Mouse (Mus musculus) bone marrow, adult 2 months (tissue): ENCODE data around the gene Pbx2. TPM values are rescaled to one million over a fixed set of nuclear protein-coding genes. Genes with fewer than 3 reads are reported as not detected.
A peak's percentile ranks its signal among the peaks of the same experiment; 100 is the strongest.

Experiments
- H3K27ac ChIP-seq: fragments of 200-500 bp; 2 replicates; pipeline ENCODE4 v1.5.1; 2012; ENCODE audit warnings: low read depth, mild to moderate bottlenecking, control low read depth, inconsistent platforms, low read length; ENCODE audit not compliant: control insufficient read depth, poor library complexity, insufficient read depth
- H3K4me1 ChIP-seq: fragments of 200-500 bp; 2 replicates; pipeline ENCODE4 v1.6.1; 2011; ENCODE audit warnings: low read length; ENCODE audit not compliant: control insufficient read depth, insufficient read depth
- H3K4me3 ChIP-seq: fragments of 200-500 bp; replicated peaks from 2 replicates; pipeline ENCODE3; 2011; ENCODE audit warnings: mild to moderate bottlenecking, low read depth, low read length, control low read depth; ENCODE audit not compliant: control insufficient read depth
- CTCF ChIP-seq: fragments of 200-500 bp; IDR thresholded peaks from 2 replicates; pipeline ENCODE4 v1.5.1; 2011; ENCODE audit warnings: low read length, control low read depth; ENCODE audit not compliant: control insufficient read depth, insufficient read depth
- POLR2A ChIP-seq: fragments of 200-500 bp; IDR thresholded peaks from 2 replicates; pipeline ENCODE4 v1.6.1; 2011; ENCODE audit warnings: low read depth, mild to moderate bottlenecking, control low read depth, low read length, borderline replicate concordance; ENCODE audit not compliant: control insufficient read depth
- WGBS: fragments of 180-500 bp; shearing (Covaris S2); methylation state at CpG from one replicate; pipeline ENCODE4 v1.1.7; 2018; 5-methylcytosine and 5-hydroxymethylcytosine counted together
- polyA plus RNA-seq: library from polyadenylated mRNA; stranded (reverse); fragments of >200 nt; gene quantifications from 2 replicates; pipeline ENCODE4 v1.2.4, GENCODE M21; 2011; ENCODE audit warnings: low replicate concordance; ENCODE audit not compliant: missing spikeins, insufficient read depth, insufficient read length

Gene Pbx2
- polyA plus RNA-seq, 1 experiment: 95.1 TPM

GRCm38 (mm10) chr17:34611050-34611449 lies 20.0 kb downstream of the Pbx2 start:
- 91% methylated on average over 8 of the region's 8 CpGs for WGBS
- Histone ChIP-seq H3K4me3 (no peak overlapping the region), H3K4me1 (peaks cover 8% of the 10 kb centered on the region; the same call in 1 of the 2 replicates), H3K27ac (no peak overlapping the region)
- TF ChIP-seq CTCF: no peak
- 0 out of 2 replicates have a peak, but pooled peaks have one; percentile 22 for TF ChIP-seq POLR2A

GRCm38 (mm10) chr17:34613054-34613645 lies 22.1 kb downstream of the Pbx2 start:
- Histone ChIP-seq H3K27ac (no peak overlapping the region), H3K4me1 (peaks cover 2% of the 10 kb centered on the region; the same call in 1 of the 2 replicates), H3K4me3 (no peak overlapping the region)
- TF ChIP-seq POLR2A (no peak), CTCF (no peak)
- WGBS: 57% methylated on average over 11 of the region's 11 CpGs

GRCm38 (mm10) chr17:34613830-34614229 lies 22.8 kb downstream of the Pbx2 start:
- TF ChIP-seq POLR2A: no peak
- TF ChIP-seq CTCF: no peak
- H3K27ac ChIP-seq: no peak overlapping the region
- H3K4me3 ChIP-seq: no peak overlapping the region
- WGBS: 84% methylated on average over 10 of the region's 10 CpGs
- H3K4me1 ChIP-seq: peaks cover 2% of the 10 kb centered on the region; the same call in 1 of the 2 replicates

- H3K4me3 ChIP-seq: no peak within 1 kb of the TSS
- H3K27ac ChIP-seq: no peak within 1 kb of the TSS
- no peaks in the 10 kb centered on the region; the same call in 1 of the 2 replicates for H3K4me1 ChIP-seq
- TF ChIP-seq POLR2A: no peak
- no peak for TF ChIP-seq CTCF
- 79% methylated on average over 6 of the region's 6 CpGs for WGBS
These were observed 24.8 kb downstream of the Pbx2 start, which contains the start of gene Egfl8 for GRCm38 (mm10) chr17:34615871-34616270. TSS of gene Egfl8 (minus strand) at chr17:34615971.

GRCm38 (mm10) chr17:34618999-34619398 lies 27.9 kb downstream of the Pbx2 start:
- TF ChIP-seq CTCF (peak; percentile 75), POLR2A (no peak)
- no peak overlapping the region for H3K4me3 ChIP-seq
- 9% methylated on average over 6 of the region's 6 CpGs for WGBS
- H3K27ac ChIP-seq: no peak overlapping the region
- no peaks in the 10 kb centered on the region for H3K4me1 ChIP-seq

GRCm38 (mm10) chr17:34621006-34621405 lies 29.9 kb downstream of the Pbx2 start:
- no peak for TF ChIP-seq POLR2A
- no peak for TF ChIP-seq CTCF
- H3K4me3 ChIP-seq: no peak overlapping the region
- no peak overlapping the region for H3K27ac ChIP-seq
- no peaks in the 10 kb centered on the region for H3K4me1 ChIP-seq
- 89% methylated on average over 8 of the region's 8 CpGs for WGBS

GRCm38 (mm10) chr17:34623161-34623560 lies 32.1 kb downstream of the Pbx2 start:
- TF ChIP-seq CTCF (no peak), POLR2A (no peak)
- H3K4me3 ChIP-seq: no peak overlapping the region
- no peak overlapping the region for H3K27ac ChIP-seq
- no peaks in the 10 kb centered on the region for H3K4me1 ChIP-seq
- 84% methylated on average over 9 of the region's 9 CpGs for WGBS

GRCm38 (mm10) chr17:34624981-34625380 lies 33.9 kb downstream of the Pbx2 start:
- Histone ChIP-seq H3K27ac (no peak overlapping the region), H3K4me3 (no peak overlapping the region), H3K4me1 (no peaks in the 10 kb centered on the region)
- WGBS: 90% methylated on average over 3 of the region's 3 CpGs
- no peak for TF ChIP-seq CTCF
- TF ChIP-seq POLR2A: no peak

- TF ChIP-seq POLR2A (no peak), CTCF (no peak)
- WGBS: 63% methylated on average over 16 of the region's 16 CpGs
- H3K4me3 ChIP-seq: peak overlapping the region; percentile 63
- H3K27ac ChIP-seq: peak overlapping the region; percentile 55; the same call in 1 of the 2 replicates
- no peaks in the 10 kb centered on the region; the same call in 1 of the 2 replicates for H3K4me1 ChIP-seq
These were observed 35.2 kb downstream of the Pbx2 start for GRCm38 (mm10) chr17:34626062-34626772.
